Mouse (Mus musculus): ENCODE results near the gene Manba.

The Manba gene

DNA sequence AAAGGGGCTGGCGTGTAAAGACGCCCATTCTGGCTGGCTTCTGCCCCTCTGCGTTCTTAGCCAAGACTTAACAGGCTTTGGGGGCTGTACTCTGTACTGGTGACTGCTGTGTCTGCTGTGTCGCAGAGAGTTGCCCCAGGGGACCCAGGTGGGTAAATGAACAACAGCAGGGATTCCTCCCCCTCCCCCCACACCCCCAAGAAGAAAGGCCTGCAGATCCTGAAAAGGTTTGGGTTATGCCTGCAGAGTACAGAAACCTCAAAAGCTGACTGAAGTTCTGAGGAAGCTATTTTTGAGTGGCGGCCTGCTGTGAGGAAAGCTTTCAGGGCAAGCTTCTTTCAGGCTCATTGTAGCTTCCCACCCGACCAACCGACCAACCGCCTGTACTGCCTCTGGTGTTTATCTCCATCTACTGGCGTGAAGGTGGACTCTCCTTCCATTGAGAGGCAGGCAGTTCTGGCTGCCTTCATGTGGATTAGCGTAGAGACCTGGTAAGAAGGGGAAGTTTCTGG, 96.3 kb downstream of the Manba start:
- DNase-seq (ENCODE audit: low read depth, low spot score): peak; percentile 82

DNA sequence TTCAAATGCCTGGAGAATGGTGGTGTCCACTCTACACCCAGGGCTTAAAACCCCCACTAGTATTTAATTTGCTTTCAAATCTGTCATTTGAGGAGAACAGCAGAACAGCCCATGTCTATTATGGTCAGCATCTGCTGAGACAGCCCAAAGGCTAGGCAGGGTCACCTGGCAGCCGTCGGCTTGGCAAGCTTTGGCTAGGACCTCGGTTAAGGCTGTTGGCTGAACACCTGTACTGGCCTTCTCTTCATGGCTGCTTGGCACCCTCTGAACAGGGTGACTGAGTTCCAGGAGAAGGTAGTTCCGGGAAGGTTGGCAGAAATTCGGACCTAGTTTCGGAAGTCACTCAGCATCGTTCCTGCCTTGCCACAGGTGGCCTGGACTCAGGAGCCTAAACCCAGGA, 96.8 kb downstream of the Manba start:
- DNase-seq (ENCODE audit: low read depth, low spot score): no peak

DNA sequence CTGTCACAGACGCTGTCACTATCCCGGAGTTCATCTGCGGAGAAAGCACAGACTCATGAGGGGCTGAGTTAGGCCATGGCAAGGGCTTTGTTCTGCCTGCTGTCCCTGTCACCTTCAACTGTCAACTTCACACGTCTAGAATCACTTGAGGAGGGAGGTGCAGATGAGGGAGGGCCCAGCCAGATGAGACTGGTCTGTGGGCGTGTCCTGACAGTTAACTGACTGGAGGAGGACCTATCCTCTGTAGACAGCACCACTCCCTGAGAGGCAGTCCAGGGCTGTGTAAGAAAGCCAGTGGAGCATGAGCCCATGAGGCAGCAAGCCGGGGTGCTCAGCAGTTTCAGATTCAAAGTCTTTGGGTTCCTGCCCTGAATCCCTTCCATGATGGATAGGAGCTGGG, 100.1 kb downstream of the Manba start:
- DNase-seq (ENCODE audit: low read depth, low spot score): peak; percentile 94

DNA sequence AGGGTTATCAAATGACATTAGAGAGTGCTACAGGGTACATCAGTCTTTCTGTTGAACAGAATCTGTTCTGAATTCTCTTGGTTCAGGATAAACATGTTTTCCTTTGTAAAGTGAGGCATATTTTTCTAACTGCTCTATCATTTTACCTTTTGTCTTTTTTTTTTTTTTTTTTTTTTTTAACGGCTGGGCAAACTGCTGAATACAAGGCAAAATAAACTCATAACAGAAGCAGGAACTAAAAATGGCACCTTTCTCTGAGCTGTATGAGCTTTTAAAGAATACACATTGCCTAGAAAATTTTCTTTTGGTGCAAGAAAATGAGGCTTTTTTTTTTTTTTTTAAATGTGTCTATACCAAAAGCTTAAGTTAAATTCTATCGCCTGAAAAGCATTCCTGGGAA, 100.6 kb downstream of the Manba start:
- no peak for DNase-seq (ENCODE audit: low read depth, low spot score)

DNA sequence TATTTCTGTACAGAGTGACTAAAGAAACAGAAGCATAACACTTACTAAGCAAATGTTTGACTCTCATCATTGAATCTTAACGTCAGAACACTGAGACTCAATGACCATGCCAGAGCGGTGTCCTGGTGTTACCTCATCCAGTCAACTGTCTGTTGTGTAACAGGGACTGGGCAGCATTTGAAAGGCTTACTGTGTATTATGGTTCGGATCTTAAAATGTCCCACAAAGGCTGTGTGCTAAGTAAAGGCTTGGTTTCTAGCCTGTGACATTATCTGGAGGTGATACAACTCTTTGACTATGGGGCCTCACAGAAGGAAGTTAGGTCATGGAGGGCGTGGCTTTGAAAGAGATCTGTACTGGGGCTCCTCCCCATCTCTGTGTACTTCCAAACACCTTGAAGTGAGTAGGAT, 101.1 kb downstream of the Manba start:
- DNase-seq (ENCODE audit: low read depth, low spot score): peak; percentile 62

DNA sequence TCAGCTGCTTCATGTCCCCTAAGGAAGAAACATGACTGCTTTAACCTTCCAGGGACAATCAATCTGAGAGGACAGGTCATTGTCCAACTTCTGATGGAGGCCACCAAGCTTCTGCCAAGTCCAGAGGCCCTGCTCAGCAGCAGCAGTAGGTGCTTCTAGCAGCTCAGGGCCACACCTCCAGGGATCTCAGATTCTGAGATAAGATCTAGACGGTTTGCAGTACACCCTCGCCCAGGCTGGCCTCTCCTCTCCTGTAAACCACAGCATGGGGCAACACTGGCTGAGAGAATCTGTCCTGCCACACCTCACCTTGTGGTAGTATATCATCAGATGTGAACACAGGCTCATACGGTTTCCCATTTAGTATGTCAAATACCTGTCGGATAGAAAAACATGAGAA, 105.1 kb downstream of the Manba start:
- no peak for DNase-seq (ENCODE audit: low read depth, low spot score)

DNA sequence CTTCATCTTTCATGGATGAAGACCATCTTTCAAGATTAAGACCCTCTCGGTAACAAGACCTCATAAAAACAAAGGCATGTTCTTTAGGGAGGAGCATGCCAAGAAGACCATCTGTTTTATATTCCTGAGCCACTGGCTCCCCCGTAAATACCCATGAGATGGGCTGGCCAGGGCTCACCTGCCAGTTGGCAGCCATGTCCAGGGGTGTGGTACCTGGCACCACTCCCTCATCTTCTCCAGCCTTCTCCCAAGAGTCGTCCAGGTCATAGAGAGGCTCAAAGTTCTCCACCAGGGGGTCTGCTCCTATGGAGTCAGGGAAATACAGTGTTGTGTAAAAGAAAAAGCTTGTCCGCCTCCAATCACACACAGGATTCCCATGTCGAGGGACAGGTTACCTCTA, 106.0 kb downstream of the Manba start:
- no peak for DNase-seq (ENCODE audit: low read depth, low spot score)

DNA sequence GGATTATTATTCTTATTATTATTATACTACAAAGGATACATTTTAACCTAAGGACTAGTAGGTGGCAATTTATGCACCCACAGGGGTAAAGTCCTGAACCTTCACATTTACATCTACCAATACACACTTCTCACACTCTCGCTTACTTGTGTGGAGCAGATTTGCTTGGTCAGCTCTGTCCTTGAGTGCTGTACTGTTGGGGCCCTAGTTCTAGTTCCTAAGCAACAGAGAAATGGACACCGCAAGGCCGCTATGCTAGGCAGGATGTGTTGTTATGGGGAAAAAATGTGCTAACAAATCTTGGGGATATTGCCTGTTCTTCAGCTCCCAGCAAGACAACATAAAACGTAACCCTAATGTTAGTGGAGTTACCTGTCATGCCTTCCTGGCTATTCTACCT, 106.6 kb downstream of the Manba start:
- no peak for DNase-seq (ENCODE audit: low read depth, low spot score)

DNA sequence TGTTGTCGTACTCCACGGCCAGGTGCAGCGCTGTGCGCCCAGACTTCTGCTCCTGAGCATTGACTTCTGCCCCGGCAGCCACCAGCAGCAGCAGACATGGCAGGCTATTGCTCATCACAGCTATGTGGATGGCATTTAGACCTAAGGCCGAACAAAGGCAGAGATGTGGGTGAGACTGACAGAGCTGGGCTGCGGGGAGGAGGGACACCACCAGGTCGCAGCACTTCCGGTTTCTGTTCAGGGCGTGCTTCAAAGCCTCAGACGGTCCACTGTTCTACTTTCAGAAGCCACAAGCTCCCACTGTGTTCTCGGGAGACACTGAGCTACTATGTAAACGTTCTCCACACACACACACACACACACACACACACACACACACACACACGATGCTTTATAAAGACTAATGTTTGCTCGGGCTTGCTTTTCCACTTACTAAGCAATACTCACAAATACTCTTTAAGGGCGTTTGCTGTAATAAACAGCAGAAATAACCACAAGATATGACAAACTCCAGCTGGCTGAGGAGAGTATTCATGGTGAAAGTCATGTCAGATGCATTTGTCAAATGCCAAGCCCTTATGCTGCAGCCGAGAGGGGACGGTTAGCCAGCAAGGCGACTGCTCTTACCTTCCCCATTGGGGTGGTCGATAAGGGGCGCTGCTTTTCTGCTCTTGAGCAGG, 109.0 kb downstream of the Manba start:
- DNase-seq (ENCODE audit: low read depth, low spot score): no peak

DNA sequence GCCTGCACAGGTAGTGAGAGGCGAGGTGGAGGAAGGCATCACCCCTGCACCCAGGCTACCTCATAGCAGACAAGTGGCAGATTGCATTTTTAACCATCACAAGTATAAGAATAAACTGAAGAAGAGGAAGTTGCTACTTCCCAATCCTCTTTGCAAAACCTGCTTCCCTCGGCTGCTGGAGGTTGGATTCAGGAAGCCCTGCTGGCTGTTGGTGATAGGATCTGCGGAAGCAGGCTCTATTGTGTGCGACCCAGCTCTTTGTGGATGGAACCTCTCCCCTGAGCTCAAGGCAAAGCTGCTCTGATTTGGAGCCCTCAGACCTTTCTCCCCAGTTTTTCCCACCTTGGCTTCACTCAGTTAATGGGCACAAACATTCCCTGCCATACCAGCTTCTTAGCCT, 111.6 kb downstream of the Manba start:
- no peak for DNase-seq (ENCODE audit: low read depth, low spot score)

DNA sequence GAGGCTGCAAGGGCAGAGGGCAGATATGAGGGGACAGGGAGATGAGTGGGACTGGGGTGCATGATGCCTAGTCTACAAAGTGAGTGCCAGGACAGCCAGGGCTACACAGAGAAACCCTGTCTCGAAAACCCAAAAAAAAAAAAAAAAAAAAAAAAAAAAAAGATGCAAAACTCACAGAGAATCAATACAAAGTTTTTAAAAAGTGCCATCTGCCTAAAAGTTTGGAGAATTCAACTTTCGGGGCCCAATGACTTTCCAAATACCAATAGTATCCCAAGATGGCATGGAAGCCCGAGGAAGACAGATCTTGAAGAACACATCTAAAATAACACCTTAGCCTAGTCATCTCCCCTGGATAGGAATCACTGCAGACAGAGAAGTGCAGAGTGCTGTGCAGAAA, 112.9 kb downstream of the Manba start:
- DNase-seq (ENCODE audit: low read depth, low spot score): no peak

DNA sequence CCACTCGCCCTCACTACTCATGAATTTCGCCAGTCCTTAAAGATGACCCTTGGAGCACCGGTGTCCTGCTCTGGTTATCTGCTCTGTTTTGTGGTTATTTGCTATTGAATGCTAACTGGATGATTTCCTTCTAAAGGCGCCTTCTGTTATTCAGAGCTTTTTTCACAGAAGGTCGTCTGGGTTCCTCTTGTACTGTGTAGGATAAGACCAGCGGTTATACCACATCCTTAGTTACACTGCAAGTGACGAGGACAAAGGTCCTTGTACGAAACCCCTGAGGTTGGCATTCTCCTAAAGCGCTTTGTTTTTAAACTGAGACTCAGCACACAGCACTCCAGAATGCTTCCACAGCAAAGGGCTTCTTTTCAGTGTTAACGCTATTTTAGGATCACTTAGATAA, 117.3 kb downstream of the Manba start:
- no peak for DNase-seq (ENCODE audit: low read depth, low spot score)

DNA sequence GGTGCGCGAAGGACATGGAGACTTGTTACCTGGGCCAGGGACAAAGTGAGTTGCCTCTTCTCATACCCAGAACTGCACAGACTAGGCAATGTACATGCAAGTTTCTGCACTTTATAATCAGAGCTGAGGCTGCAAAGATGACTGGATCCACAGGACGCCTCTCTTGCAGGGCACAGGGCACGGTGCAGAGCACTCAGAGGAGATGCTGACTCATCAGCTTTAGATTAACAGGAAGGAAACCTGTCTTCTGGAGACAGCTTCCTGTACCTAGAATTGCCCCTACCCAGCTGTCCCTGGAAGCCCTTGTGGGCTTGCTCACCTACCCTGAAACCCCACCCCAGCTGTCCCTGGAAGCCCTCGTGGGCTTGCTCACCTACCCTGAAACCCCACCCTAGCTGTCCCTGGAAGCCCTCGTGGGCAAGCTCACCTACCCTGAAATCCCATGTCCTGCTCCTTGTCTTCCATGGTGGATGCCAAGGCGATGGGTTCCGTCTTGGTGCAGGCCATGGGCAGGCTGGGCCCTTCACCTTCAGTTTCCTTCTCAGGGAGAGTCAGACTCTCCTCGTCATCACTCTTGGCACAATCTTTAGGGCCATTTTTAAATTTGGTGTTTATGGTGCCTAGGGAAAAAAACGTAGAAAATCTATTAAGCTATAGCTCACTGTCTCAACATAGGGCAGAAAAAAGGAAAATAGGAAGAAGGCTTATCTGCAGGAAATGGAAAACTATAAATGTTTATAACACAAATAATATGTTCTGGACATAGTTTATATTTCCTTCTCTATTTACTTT, 119.4 kb downstream of the Manba start:
- no peak for DNase-seq (ENCODE audit: low read depth, low spot score)

DNA sequence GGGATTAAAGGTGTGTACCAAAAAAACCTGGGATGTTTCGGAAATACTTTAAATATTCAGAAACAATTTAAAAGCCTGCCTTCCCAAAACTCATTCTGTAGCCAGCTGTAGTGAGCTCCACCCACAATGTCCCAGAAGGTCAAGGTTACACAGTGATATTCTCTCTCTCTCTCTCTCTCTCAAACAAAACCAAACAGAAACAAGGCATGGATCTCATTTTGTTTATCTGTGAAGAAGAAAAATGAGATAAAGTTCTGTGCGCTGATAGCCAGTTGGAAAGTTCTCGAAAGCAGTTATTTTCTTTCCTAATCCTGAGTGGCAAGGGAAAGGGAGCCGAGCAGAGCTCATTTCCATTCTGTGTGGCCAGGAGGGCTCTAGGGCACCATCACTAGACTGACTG, 120.1 kb downstream of the Manba start:
- no peak for DNase-seq (ENCODE audit: low read depth, low spot score)

DNA sequence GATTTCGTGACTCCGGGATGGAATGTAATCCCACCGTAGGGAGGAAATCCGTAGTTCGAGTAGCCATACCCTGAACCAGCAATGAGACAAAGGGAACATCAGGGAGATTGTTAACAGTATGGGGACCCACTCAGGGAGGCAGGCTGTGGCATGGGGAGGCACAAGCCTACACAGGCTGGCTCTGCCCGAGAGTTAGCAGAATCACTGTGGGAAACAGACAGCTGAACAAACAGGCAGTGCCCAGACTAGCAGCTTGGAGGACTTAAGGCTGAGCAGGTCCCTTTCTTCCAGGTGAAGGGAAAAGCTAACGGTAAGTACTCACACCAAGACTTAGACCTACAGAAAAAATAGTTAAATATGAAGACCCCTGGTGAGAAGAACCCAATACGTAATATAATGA, 121.2 kb downstream of the Manba start:
- DNase-seq (ENCODE audit: low read depth, low spot score): no peak

DNA sequence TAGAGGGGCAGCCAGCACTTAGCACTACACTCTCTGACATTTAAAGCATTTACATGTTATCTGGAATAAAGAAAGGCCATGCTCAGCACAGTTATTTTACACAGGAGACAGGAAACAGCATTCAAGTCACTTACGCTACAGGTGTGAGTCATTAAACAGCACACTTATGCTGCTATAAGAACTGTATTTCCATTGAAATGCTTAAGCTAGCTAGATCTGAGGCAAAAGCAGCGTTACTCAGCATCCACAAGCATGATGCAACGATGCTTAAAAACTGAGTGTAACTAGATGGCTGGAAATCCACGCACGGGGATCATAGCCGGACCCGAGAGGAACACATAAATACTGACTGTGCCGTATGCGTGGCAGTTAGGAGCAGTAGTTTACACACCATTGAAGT, 121.6 kb downstream of the Manba start:
- DNase-seq (ENCODE audit: low read depth, low spot score): no peak

DNA sequence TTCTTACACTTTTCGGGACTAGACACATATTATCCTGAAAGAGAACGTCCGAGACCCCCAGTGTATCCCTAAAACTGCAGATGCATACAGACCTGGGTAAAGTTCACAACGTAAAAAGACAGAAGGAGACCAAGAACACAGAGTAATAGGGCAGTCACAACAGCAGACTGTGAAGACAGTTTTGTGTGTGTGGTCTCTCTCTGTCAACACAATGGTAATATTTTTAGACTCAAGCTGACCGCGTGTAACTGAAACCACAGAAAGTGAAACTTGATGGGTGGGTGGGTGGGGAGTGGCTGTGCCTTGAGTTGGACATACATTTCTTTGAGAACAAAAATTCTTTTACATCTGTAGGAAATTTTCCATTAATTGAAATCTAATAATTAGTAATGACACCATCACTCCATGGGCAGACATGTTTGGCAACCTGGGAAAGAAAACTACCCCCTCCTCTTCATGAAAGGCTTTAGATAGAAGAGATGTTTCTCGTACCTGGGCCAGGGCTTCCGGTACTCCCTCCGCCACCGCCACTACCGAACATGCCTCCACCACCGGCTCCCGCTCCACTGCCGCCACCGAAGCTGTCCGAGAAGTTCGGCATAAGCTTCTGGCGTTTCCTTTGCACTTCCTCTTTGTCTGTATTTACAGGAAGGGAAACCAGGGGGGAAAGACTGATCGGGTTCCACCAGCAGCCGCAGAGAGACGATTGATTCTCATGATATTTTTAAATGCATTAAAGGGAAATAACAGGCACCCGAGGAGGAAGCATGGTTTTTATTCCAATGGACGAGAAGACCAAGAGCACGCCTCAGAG, 122.5 kb downstream of the Manba start:
- no peak for DNase-seq (ENCODE audit: low read depth, low spot score)

DNA sequence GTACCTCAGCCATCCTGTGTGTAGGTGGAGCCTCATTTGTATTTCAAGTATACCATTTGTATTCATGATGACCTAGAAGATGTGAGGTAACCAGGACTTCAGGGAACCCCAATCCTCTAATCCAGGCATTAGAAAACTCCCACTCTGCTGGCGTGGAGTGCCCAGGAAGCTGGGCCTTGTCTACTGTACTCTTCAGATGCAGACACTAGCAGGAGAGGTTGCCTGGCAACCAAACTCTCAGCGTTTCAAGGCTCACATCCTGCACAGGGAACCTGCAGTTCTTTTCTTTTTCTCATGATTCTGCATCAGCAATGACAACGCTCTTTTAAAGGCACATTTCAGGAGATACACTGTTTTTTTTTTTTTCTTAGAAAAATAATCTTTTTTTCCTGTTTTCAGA, 124.8 kb downstream of the Manba start:
- no peak for DNase-seq (ENCODE audit: low read depth, low spot score)

DNA sequence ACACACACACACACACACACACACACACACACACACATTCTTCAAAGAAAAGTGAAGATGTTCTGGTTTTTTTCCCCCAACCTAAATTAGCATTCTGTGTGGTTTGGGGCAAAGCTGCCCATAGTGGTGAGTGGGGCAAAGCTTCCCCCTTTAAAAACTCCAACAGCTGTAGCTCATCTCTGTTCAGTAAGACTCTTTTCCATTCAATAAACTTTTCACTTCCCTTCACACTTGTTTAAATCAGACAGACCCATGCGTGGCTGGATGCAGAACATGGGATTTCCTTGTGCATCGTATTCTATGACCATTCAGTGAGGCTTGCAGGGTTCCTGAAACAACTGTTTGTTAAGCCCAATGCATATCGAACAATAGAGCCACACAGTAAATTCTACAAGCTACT, 129.0 kb downstream of the Manba start:
- DNase-seq (ENCODE audit: low read depth, low spot score): no peak

DNA sequence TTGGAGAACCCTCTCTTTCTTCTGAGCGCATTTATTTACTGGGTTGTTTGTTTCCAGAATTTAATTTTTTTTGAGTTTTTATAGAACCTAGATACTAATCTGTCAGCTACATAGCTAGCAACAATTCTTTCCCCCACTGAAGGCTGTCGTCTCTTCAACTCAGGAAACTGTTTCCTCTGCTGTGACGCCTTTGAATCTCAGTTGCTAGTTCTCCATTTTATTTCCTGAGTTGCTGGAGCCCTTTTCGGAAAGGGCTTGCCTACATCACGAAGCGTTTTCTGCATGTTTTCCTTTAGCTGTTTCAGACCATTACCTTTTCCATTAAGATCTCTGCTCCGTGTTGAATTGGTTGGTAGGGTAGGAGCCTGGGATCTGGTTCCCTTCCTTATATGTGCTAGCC, 131.3 kb downstream of the Manba start:
- DNase-seq (ENCODE audit: low read depth, low spot score): no peak
